Mouse (Mus musculus): ENCODE measurements at regions not wholly inside any gene's neighbourhood (a gene's known extent, or its start where the extent isn't known, plus 50 kb on each side); places are given as distances from the start of the nearest gene placed in this dataset.

GRCm38 (mm10) chr2:137343736-137344135 lies 227.3 kb upstream of the Jag1 start:
- Histone ChIP-seq H3K36me3 (ENCODE audit: control insufficient read depth, insufficient read depth, low read length) (no peaks in the 10 kb centered on the region), H3K27me3 (ENCODE audit: control insufficient read depth, insufficient read depth, low read length) (no peaks in the 10 kb centered on the region), H3K27ac (ENCODE audit: control insufficient read depth, insufficient read depth, low read depth, low read length) (no peak overlapping the region), H3K4me1 (ENCODE audit: control insufficient read depth, insufficient read depth, low read length) (no peaks in the 10 kb centered on the region), H3K4me3 (ENCODE audit: control insufficient read depth, low read depth, low read length) (no peak overlapping the region)
- TF ChIP-seq POLR2A (IDR thresholded peaks at IDR 0.05; ENCODE audit: control insufficient read depth, low read depth, low read length), result no peak
- TF ChIP-seq CTCF (IDR thresholded peaks at IDR 0.05; ENCODE audit: control insufficient read depth, insufficient read depth, insufficient replicate concordance, low read depth, low read length), result no peak

GRCm38 (mm10) chr2:137329995-137330394 lies 213.6 kb upstream of the Jag1 start:
- Histone ChIP-seq H3K36me3 (ENCODE audit: control insufficient read depth, insufficient read depth, low read length) (no peaks in the 10 kb centered on the region), H3K4me3 (ENCODE audit: control insufficient read depth, low read depth, low read length) (no peak overlapping the region), H3K27me3 (ENCODE audit: control insufficient read depth, insufficient read depth, low read length) (no peaks in the 10 kb centered on the region), H3K4me1 (ENCODE audit: control insufficient read depth, insufficient read depth, low read length) (no peaks in the 10 kb centered on the region), H3K27ac (ENCODE audit: control insufficient read depth, insufficient read depth, low read depth, low read length) (no peak overlapping the region)
- TF ChIP-seq CTCF (IDR thresholded peaks at IDR 0.05; ENCODE audit: control insufficient read depth, insufficient read depth, insufficient replicate concordance, low read depth, low read length), result no peak
- no peak for TF ChIP-seq POLR2A (IDR thresholded peaks at IDR 0.05; ENCODE audit: control insufficient read depth, low read depth, low read length)

GRCm38 (mm10) chr2:137323445-137323844 lies 207.0 kb upstream of the Jag1 start:
- no peak overlapping the region for H3K4me3 ChIP-seq (ENCODE audit: control insufficient read depth, low read depth, low read length)
- H3K36me3 ChIP-seq (ENCODE audit: control insufficient read depth, insufficient read depth, low read length), result no peaks in the 10 kb centered on the region

GRCm38 (mm10) chr2:137310511-137310910 lies 194.1 kb upstream of the Jag1 start:
- TF ChIP-seq POLR2A (IDR thresholded peaks at IDR 0.05; ENCODE audit: control insufficient read depth, low read depth, low read length) (no peak), CTCF (IDR thresholded peaks at IDR 0.05; ENCODE audit: control insufficient read depth, insufficient read depth, insufficient replicate concordance, low read depth, low read length) (no peak)
- Histone ChIP-seq H3K27me3 (ENCODE audit: control insufficient read depth, insufficient read depth, low read length) (no peaks in the 10 kb centered on the region), H3K4me1 (ENCODE audit: control insufficient read depth, insufficient read depth, low read length) (no peaks in the 10 kb centered on the region), H3K4me3 (ENCODE audit: control insufficient read depth, low read depth, low read length) (no peak overlapping the region), H3K36me3 (ENCODE audit: control insufficient read depth, insufficient read depth, low read length) (no peaks in the 10 kb centered on the region), H3K27ac (ENCODE audit: control insufficient read depth, insufficient read depth, low read depth, low read length) (no peak overlapping the region)

More at GRCm38 (mm10) chr2:137323445-137323844, 207.0 kb upstream of the Jag1 start:
- H3K4me1 ChIP-seq (ENCODE audit: control insufficient read depth, insufficient read depth, low read length), result no peaks in the 10 kb centered on the region
- H3K27me3 ChIP-seq (ENCODE audit: control insufficient read depth, insufficient read depth, low read length), result no peaks in the 10 kb centered on the region
- H3K27ac ChIP-seq (ENCODE audit: control insufficient read depth, insufficient read depth, low read depth, low read length), result no peak overlapping the region
- no peak for TF ChIP-seq POLR2A (IDR thresholded peaks at IDR 0.05; ENCODE audit: control insufficient read depth, low read depth, low read length)
- no peak for TF ChIP-seq CTCF (IDR thresholded peaks at IDR 0.05; ENCODE audit: control insufficient read depth, insufficient read depth, insufficient replicate concordance, low read depth, low read length)

GRCm38 (mm10) chr2:137308116-137308515 lies 191.7 kb upstream of the Jag1 start:
- Histone ChIP-seq H3K4me3 (ENCODE audit: control insufficient read depth, low read depth, low read length) (no peak overlapping the region), H3K36me3 (ENCODE audit: control insufficient read depth, insufficient read depth, low read length) (no peaks in the 10 kb centered on the region), H3K27ac (ENCODE audit: control insufficient read depth, insufficient read depth, low read depth, low read length) (no peak overlapping the region), H3K4me1 (ENCODE audit: control insufficient read depth, insufficient read depth, low read length) (no peaks in the 10 kb centered on the region), H3K27me3 (ENCODE audit: control insufficient read depth, insufficient read depth, low read length) (no peaks in the 10 kb centered on the region)
- TF ChIP-seq CTCF (IDR thresholded peaks at IDR 0.05; ENCODE audit: control insufficient read depth, insufficient read depth, insufficient replicate concordance, low read depth, low read length), result no peak
- TF ChIP-seq POLR2A (IDR thresholded peaks at IDR 0.05; ENCODE audit: control insufficient read depth, low read depth, low read length), result no peak

DNA sequence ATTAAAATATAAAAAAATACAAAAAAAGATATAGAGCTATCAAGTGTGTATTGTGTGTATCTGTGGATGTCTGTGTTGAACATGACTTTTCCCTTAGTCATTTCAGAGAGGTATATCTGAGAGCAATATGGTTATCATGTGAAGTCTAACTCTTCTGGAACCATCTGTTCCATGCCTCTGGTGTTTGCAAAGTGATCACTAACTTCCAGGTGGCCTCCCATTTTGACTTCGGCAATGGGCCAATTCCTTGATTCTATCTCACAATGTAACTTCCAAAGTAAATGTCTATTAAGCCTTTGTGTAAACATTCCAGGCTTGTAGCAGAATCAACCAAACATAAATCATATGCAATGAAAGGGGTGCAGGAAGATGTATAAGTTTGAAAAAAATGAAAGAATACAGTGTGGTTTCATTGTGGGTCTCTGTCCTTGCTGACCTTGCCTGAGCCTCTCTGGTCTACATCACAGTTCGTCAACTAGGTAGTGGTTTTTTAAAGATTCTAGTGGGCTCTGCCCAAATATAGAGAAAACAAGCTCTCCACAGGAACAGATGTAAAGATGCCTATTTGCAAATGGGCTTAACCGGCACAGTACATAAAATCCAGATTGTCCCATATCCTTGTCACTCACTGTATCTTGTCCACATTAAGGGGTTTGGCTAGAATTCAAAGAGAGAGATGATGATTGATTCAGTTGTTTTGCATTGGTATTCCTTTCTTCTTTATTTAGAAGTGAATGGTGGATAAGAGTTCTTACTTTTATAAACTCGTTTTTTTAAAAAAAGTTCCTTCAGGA lies 185.2 kb upstream of the Jag1 start:
- no peak for TF ChIP-seq CTCF (IDR thresholded peaks at IDR 0.05; ENCODE audit: control insufficient read depth, insufficient read depth, insufficient replicate concordance, low read depth, low read length)
- no peaks in the 10 kb centered on the region for H3K36me3 ChIP-seq (ENCODE audit: control insufficient read depth, insufficient read depth, low read length)
- H3K4me1 ChIP-seq (ENCODE audit: control insufficient read depth, insufficient read depth, low read length), result no peaks in the 10 kb centered on the region
- no peak overlapping the region for H3K27ac ChIP-seq (ENCODE audit: control insufficient read depth, insufficient read depth, low read depth, low read length)
- no peaks in the 10 kb centered on the region for H3K27me3 ChIP-seq (ENCODE audit: control insufficient read depth, insufficient read depth, low read length)
- no peak overlapping the region for H3K4me3 ChIP-seq (ENCODE audit: control insufficient read depth, low read depth, low read length)

DNA sequence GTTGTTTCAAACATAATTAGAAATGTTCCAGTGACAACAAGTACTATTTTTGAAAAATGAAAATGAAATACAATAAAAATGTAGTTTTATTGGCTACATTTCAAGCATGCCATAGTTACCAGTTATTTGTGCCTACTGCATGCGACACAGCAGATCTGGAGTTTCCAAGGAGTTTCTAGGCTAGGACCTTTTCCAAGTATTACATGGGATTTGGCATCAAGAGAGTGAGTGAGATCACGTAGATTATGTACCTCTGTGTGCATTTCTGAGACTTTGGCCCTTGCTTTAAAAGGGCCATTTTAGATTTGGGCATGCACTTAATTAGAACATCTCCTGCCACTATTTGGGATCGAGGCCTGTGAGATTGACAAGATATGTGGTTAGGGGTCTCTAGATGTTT lies 172.8 kb upstream of the Jag1 start:
- Histone ChIP-seq H3K4me3 (ENCODE audit: control insufficient read depth, low read depth, low read length) (no peak overlapping the region), H3K36me3 (ENCODE audit: control insufficient read depth, insufficient read depth, low read length) (no peaks in the 10 kb centered on the region), H3K27me3 (ENCODE audit: control insufficient read depth, insufficient read depth, low read length) (no peaks in the 10 kb centered on the region), H3K27ac (ENCODE audit: control insufficient read depth, insufficient read depth, low read depth, low read length) (no peak overlapping the region), H3K4me1 (ENCODE audit: control insufficient read depth, insufficient read depth, low read length) (no peaks in the 10 kb centered on the region)
- TF ChIP-seq POLR2A (IDR thresholded peaks at IDR 0.05; ENCODE audit: control insufficient read depth, low read depth, low read length), result no peak
- TF ChIP-seq CTCF (IDR thresholded peaks at IDR 0.05; ENCODE audit: control insufficient read depth, insufficient read depth, insufficient replicate concordance, low read depth, low read length), result no peak
